Comparison of ENCODE assay signal across 8 mouse cellular contexts in the genomic region with DNA sequence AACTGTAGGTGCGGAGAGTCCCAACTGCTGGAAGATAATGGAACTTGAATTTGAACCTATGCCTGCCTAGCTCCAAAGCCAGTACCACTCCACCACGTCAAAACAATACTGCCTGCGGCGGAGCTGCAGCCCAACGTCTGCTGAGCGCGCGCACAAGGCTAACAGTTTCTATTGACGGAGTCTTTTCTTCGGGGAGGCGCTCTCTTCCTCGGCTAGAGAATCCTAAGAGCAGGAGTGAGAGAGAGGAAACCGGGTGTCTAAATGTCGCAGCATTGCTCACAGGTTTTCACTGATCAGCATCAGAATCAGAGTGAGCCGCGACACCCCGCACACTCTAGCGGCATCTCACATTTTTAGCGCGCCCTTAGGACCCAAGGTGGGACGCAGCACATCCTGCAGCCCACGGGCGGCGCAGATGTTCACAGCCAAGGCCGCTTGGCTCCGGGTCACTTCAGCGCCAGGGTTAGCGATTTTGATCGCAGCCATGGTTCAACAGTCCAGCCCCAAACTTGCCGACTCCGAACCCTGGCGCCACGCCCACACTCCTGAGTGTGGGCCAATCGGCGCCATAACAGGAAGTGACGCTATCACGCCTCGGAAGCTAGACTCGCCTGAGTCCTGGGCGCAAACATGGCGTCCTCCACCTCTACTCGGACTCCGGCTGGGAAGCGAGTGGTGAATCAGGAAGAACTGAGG. TPM values are rescaled to one million over a fixed set of nuclear protein-coding genes. Genes with fewer than 3 reads are reported as not detected.
DNase-seq lines count a peak whose midpoint lies in the region; ATAC-seq lines count a peak whose summit lies in the region.

Gene Cct6b (minus strand): TSS at position 580 of the 696 bp plus-strand sequence.
Gene Zfp830 (plus strand): TSS at position 604 of the 696 bp plus-strand sequence.

- WGBS in embryonic facial prominence, embryonic 13.5 days = under 1% methylated on average over 44 of the region's 44 CpGs
- WGBS in limb, embryonic 10.5 days = under 1% methylated on average over 44 of the region's 44 CpGs
- WGBS in midbrain, embryonic 12.5 days = under 1% methylated on average over 44 of the region's 44 CpGs

- H3K9ac ChIP-seq in embryonic facial prominence, embryonic 13.5 days = peak within 1 kb of the TSS; percentile 96
- H3K9ac ChIP-seq in midbrain, embryonic 12.5 days (replicated peaks) = peak within 1 kb of the TSS; percentile 85

- peaks cover 20% of the 10 kb centered on the region for H3K4me1 ChIP-seq in embryonic facial prominence, embryonic 13.5 days
- peaks cover 23% of the 10 kb centered on the region for H3K4me1 ChIP-seq in limb, embryonic 10.5 days
- peaks cover 22% of the 10 kb centered on the region for H3K4me1 ChIP-seq in midbrain, embryonic 12.5 days

- DNase-seq in 416B (ENCODE audit: low read depth) = peak; percentile 96
- DNase-seq in adrenal gland, postnatal 4 days (ENCODE audit: low spot score in 2 of 2) = peak; percentile 81 to 88
- DNase-seq in heart, adult 18-20 months = peak; percentile 95 to 96
- DNase-seq in kidney, adult 18-20 months = peak; percentile 96
- peak; percentile 92 for DNase-seq in limb, embryonic 10.5 days (ENCODE audit: low spot score)
- DNase-seq in skeletal muscle tissue, adult 2 months (ENCODE audit: low read depth, low spot score) = peak; percentile 91

- H3K4me3 ChIP-seq in embryonic facial prominence, embryonic 13.5 days = peak within 1 kb of the TSS; percentile 96
- H3K4me3 ChIP-seq in limb, embryonic 10.5 days = peak within 1 kb of the TSS; percentile 96
- peak within 1 kb of the TSS; percentile 97 for H3K4me3 ChIP-seq in midbrain, embryonic 12.5 days

- no peaks in the 10 kb centered on the region for H3K9me3 ChIP-seq in embryonic facial prominence, embryonic 13.5 days
- H3K9me3 ChIP-seq in limb, embryonic 10.5 days (replicated peaks) = no peaks in the 10 kb centered on the region
- 0 out of 2 replicates have a peak, but pooled peaks cover 6% of the 10 kb centered on the region for H3K9me3 ChIP-seq in midbrain, embryonic 12.5 days

- H3K27me3 ChIP-seq in embryonic facial prominence, embryonic 13.5 days = peaks cover 3% of the 10 kb centered on the region
- no peaks in the 10 kb centered on the region for H3K27me3 ChIP-seq in limb, embryonic 10.5 days (ENCODE audit: low read depth, poor library complexity, severe bottlenecking)
- peaks cover 3% of the 10 kb centered on the region; the same call in 1 of the 2 replicates for H3K27me3 ChIP-seq in midbrain, embryonic 12.5 days

- peak within 1 kb of the TSS; percentile 94 for H3K27ac ChIP-seq in embryonic facial prominence, embryonic 13.5 days
- H3K27ac ChIP-seq in limb, embryonic 10.5 days = peak within 1 kb of the TSS; percentile 93
- peak within 1 kb of the TSS; percentile 88 for H3K27ac ChIP-seq in midbrain, embryonic 12.5 days (replicated peaks)

- peaks cover 7% of the 10 kb centered on the region; the same call in 1 of the 2 replicates for H3K36me3 ChIP-seq in embryonic facial prominence, embryonic 13.5 days
- peaks cover 22% of the 10 kb centered on the region for H3K36me3 ChIP-seq in limb, embryonic 10.5 days
- H3K36me3 ChIP-seq in midbrain, embryonic 12.5 days = 0 out of 2 replicates have a peak, but pooled peaks cover 4% of the 10 kb centered on the region

- peak within 1 kb of the TSS; percentile 90 for H3K4me2 ChIP-seq in embryonic facial prominence, embryonic 13.5 days
- H3K4me2 ChIP-seq in midbrain, embryonic 12.5 days (replicated peaks) = peak within 1 kb of the TSS; percentile 97

- ATAC-seq in embryonic facial prominence, embryonic 13.5 days (ENCODE audit: insufficient number of reproducible peaks, insufficient read depth, low FRiP score, low TSS enrichment, low read depth) = peak; percentile 96
- ATAC-seq in midbrain, embryonic 12.5 days (ENCODE audit: low FRiP score, low read depth) = peak; percentile 100

RNA-seq across cellular contexts. Expression of gene Cct6b, which starts in this region (rescaled TPM):
- 1 to 10 TPM in 1 of 2 experiments, under 1 TPM in 1; 0.53 to 1.0 TPM for total RNA-seq in adrenal gland, postnatal 4 days (2021)
- 0.29 and 0.52 TPM in 2 replicates for polyA plus RNA-seq in embryonic facial prominence, embryonic 13.5 days (2015; fragmentation: Nextera tagmentation; extraction: Ambion mirVana)
- under 1 TPM in 1 of 2 experiments, not detected in 1; 0.31 TPM for total RNA-seq in heart, adult 18-20 months (2021)
- 0.16 and 0.23 TPM in 2 replicates for polyA plus RNA-seq in limb, embryonic 10.5 days (2016; fragmentation: Nextera tagmentation; extraction: Ambion mirVana)
- polyA plus RNA-seq in midbrain, embryonic 12.5 days (2016; fragmentation: Nextera tagmentation; extraction: Ambion mirVana) = 0.42 and 0.50 TPM in 2 replicates

RNA-seq across cellular contexts. Expression of gene Zfp830, which starts in this region (rescaled TPM):
- total RNA-seq in adrenal gland, postnatal 4 days (2021) = 10 to 100 TPM; 22.2 to 22.6 TPM
- 42.0 and 42.7 TPM in 2 replicates for polyA plus RNA-seq in embryonic facial prominence, embryonic 13.5 days (2015; fragmentation: Nextera tagmentation; extraction: Ambion mirVana)
- 10 to 100 TPM; 12.8 to 14.1 TPM for total RNA-seq in heart, adult 18-20 months (2021)
- 37.4 and 39.8 TPM in 2 replicates for polyA plus RNA-seq in limb, embryonic 10.5 days (2016; fragmentation: Nextera tagmentation; extraction: Ambion mirVana)
- polyA plus RNA-seq in midbrain, embryonic 12.5 days (2016; fragmentation: Nextera tagmentation; extraction: Ambion mirVana) = 34.8 and 36.0 TPM in 2 replicates

Comparison
In these comparisons a context has a peak if more than half of its experiments do, and no peak if none do; other contexts are left out.
1. Peak in every context shown above with its lines: DNase-seq, ATAC-seq, H3K4me3 ChIP-seq and H3K27ac ChIP-seq.